15 mouse cellular contexts compared by ENCODE assay signal in genomic region chr17:11188494-11188893, GRCm38 (mm10).
"Had no signal": no experiment of that assay in that cellular context is flagged by ENCODE, and none has a peak within 500 bp of the region (broad histone marks: within the 10 kb centered on the region; RNA-seq: fewer than 3 reads in every experiment).

No protein-coding gene starts in this region.

- H3K27ac ChIP-seq: neural tube, embryonic 15.5 days; stomach, embryonic 15.5 days; stomach, postnatal 0 days had no signal

- H3K36me3 ChIP-seq: neural tube, embryonic 15.5 days; stomach, embryonic 15.5 days had no signal

- DNase-seq: retina, postnatal 1 day; right cerebral cortex, adult 18-20 months; right cerebral cortex, postnatal 14 days; right cerebral cortex, postnatal 25 days; right cerebral cortex, postnatal 4 days; spleen, adult 18-20 months; thymus, adult 18-20 months; thymus, adult 2 months; thymus, postnatal 14 days; thymus, postnatal 25 days; thymus, postnatal 36 days; thymus, postnatal 4 days had no signal

- H3K4me2 ChIP-seq: neural tube, embryonic 15.5 days; stomach, embryonic 15.5 days had no signal

- H3K27me3 ChIP-seq: neural tube, embryonic 15.5 days; stomach, embryonic 15.5 days had no signal

- H3K4me1 ChIP-seq: neural tube, embryonic 15.5 days; stomach, embryonic 15.5 days had no signal

- H3K4me3 ChIP-seq: neural tube, embryonic 15.5 days; stomach, embryonic 15.5 days had no signal

- H3K9me3 ChIP-seq: neural tube, embryonic 15.5 days; stomach, embryonic 15.5 days had no signal

- H3K9ac ChIP-seq: neural tube, embryonic 15.5 days; stomach, embryonic 15.5 days had no signal
